Mouse (Mus musculus): ENCODE data around the gene Plaa. TPM values are rescaled to one million over a fixed set of nuclear protein-coding genes. Genes with fewer than 3 reads are reported as not detected.

Plaa gene
- polyA plus RNA-seq, 1 experiment from 2014 or later = 79.5 TPM

DNA sequence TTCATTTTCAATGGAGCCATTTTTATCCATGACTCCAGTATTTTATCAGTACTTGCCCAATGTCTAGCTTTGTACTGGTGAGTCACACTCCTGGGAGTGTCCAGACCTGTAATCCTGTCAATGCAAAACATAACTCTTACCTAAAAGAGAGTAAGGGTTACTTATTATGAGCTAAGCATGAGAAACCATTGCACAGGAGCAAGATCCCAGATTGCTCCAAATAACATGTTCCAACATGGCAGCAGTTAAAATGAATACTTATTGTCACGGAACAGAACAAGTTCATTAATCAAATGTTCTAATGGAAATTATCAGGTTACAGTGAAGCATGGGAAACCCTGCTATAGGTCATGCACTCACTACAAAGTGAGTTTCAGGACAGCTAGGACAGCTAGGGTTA is 42.7 kb downstream of the Plaa start:
- DNase-seq (no peak), ATAC-seq (ENCODE audit: low FRiP score, low TSS enrichment) (no peak)

DNA sequence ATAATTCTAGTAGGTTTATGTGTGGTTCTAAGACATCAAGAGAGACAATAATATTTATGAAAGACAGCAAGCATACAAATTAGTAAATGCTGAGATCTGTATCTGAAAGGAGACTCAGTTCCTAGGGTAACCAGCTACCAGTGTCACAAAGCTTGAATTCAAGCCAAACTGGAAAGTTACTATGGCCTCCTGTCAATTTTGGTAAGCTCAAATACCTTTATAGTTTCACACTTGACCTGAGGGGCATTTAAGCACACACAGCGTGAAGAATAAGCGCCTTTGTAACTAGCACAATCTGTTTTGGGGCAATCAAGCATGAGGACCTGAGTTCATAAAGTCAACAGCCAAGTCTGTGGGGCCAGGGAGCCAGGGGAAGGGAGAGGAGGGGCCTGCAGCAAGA is 43.8 kb downstream of the Plaa start:
- Histone ChIP-seq H3K4me3 (replicated peaks; ENCODE audit: low read depth, low read length) (no peak overlapping the region), H3K9me3 (ENCODE audit: control insufficient read depth, low read length) (no peaks in the 10 kb centered on the region), H3K36me3 (ENCODE audit: control insufficient read depth, insufficient read depth, low read length) (no peaks in the 10 kb centered on the region), H3K4me1 (ENCODE audit: control insufficient read depth, insufficient read depth, low read length) (peaks cover 14% of the 10 kb centered on the region), H3K4me2 (ENCODE audit: low read length) (no peak overlapping the region), H3K9ac (replicated peaks; ENCODE audit: low read length) (no peak overlapping the region), H3K27ac (replicated peaks; ENCODE audit: low read depth, low read length) (no peak overlapping the region), H3K27me3 (ENCODE audit: control insufficient read depth, insufficient read depth, low read length) (no peaks in the 10 kb centered on the region)
- 38% methylated on average over 2 of the region's 2 CpGs for WGBS
- DNase-seq (no peak), ATAC-seq (ENCODE audit: low FRiP score, low TSS enrichment) (no peak)

More for the DNA sequence above, 42.7 kb downstream of the Plaa start:
- H3K9ac ChIP-seq (replicated peaks; ENCODE audit: low read length) = no peak overlapping the region
- no peak overlapping the region for H3K4me2 ChIP-seq (ENCODE audit: low read length)
- H3K27me3 ChIP-seq (ENCODE audit: control insufficient read depth, insufficient read depth, low read length) = no peaks in the 10 kb centered on the region
- 94% methylated on average over 1 of the region's 1 CpGs for WGBS
- H3K4me1 ChIP-seq (ENCODE audit: control insufficient read depth, insufficient read depth, low read length) = peaks cover 5% of the 10 kb centered on the region
- H3K36me3 ChIP-seq (ENCODE audit: control insufficient read depth, insufficient read depth, low read length) = peaks cover under 1% of the 10 kb centered on the region; the same call in 1 of the 2 replicates
- no peak overlapping the region for H3K4me3 ChIP-seq (replicated peaks; ENCODE audit: low read depth, low read length)
- no peak overlapping the region for H3K27ac ChIP-seq (replicated peaks; ENCODE audit: low read depth, low read length)
- H3K9me3 ChIP-seq (ENCODE audit: control insufficient read depth, low read length) = no peaks in the 10 kb centered on the region

DNA sequence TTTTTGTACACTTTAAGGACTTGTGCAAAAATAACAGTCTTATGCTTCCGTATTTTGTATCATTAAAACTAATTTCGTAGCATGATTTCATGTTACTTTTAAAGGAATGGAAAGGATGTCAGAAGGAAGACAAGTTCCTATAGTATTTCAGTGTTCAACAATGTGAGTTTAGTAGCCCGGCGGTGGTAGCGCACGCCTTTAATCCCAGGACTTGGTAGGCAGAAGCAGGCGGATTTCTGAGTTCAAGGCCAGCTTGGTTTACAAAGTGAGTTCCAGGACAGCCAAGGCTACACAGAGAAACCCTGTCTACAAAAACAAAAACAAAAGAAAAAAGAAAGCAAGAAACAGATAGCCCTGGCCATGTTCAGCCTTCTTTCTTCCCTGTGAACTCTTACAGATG is 45.9 kb downstream of the Plaa start:
- DNase-seq (no peak), ATAC-seq (ENCODE audit: low FRiP score, low TSS enrichment) (no peak)
- Histone ChIP-seq H3K36me3 (ENCODE audit: control insufficient read depth, insufficient read depth, low read length) (no peaks in the 10 kb centered on the region), H3K4me1 (ENCODE audit: control insufficient read depth, insufficient read depth, low read length) (peaks cover 14% of the 10 kb centered on the region), H3K9me3 (ENCODE audit: control insufficient read depth, low read length) (no peaks in the 10 kb centered on the region), H3K4me3 (replicated peaks; ENCODE audit: low read depth, low read length) (peak overlapping the region; percentile 88), H3K4me2 (ENCODE audit: low read length) (peak overlapping the region; percentile 55), H3K27ac (replicated peaks; ENCODE audit: low read depth, low read length) (no peak overlapping the region), H3K9ac (replicated peaks; ENCODE audit: low read length) (no peak overlapping the region), H3K27me3 (ENCODE audit: control insufficient read depth, insufficient read depth, low read length) (no peaks in the 10 kb centered on the region)
- WGBS = 74% methylated on average over 7 of the region's 7 CpGs

DNA sequence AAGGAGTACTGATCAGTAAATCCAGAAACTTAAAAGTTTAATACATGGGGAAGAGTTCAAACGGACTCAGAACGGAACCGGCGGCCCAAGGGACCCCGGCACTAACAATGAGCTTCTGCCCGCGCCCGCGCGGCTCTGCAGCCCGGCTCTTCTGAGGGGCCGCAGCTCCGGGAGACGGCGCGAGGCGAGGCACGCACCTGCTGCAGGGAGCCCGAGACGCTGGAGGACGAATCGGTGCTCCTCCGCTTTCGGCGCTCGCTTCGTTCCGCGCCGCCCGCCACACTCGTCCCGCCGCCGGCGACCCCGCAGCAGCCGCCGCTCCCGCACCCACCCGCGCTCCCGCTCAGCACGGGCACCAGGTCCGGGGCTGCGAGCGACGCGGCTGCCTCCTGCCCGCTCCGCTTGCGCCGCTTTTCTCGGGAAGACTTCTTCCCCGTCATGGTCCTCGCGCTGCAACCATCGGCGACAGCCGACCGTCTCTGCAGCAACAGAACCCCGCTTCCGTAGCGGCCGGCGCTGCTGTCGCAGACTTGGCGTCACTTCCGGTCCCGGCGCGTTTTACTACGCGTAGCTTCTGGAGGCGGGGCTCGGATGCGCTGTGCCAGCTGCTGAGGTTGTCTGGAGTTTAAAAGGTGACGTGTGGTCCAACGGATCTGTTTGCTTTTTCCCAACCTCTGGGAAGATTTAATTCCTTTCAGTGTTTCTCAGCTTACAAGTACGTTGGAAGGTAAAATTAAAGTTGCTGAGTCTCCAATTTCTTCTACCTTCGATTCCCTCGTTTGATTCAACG is 46.6 kb downstream of the Plaa start, which contains the start of the genes Gm10306 and Caap1:
TSS of gene Gm10306 (plus strand) at position 282 of the 790 bp plus-strand sequence.
TSS of gene Caap1 (minus strand) at position 532 of the 790 bp plus-strand sequence.
- 1% methylated on average over 80 of the region's 83 CpGs for WGBS
- H3K9ac ChIP-seq (replicated peaks; ENCODE audit: low read length) = peak within 1 kb of the TSS; percentile 79
- DNase-seq (peak; percentile 98), ATAC-seq (ENCODE audit: low FRiP score, low TSS enrichment) (peak; percentile 98)
- H3K4me2 ChIP-seq (ENCODE audit: low read length) = peak within 1 kb of the TSS; percentile 55
- H3K27me3 ChIP-seq (ENCODE audit: control insufficient read depth, insufficient read depth, low read length) = no peaks in the 10 kb centered on the region
- peaks cover 14% of the 10 kb centered on the region for H3K4me1 ChIP-seq (ENCODE audit: control insufficient read depth, insufficient read depth, low read length)
- no peaks in the 10 kb centered on the region for H3K36me3 ChIP-seq (ENCODE audit: control insufficient read depth, insufficient read depth, low read length)
- no peaks in the 10 kb centered on the region for H3K9me3 ChIP-seq (ENCODE audit: control insufficient read depth, low read length)
- H3K27ac ChIP-seq (replicated peaks; ENCODE audit: low read depth, low read length) = peak within 1 kb of the TSS; percentile 87
- peak within 1 kb of the TSS; percentile 88 for H3K4me3 ChIP-seq (replicated peaks; ENCODE audit: low read depth, low read length)

DNA sequence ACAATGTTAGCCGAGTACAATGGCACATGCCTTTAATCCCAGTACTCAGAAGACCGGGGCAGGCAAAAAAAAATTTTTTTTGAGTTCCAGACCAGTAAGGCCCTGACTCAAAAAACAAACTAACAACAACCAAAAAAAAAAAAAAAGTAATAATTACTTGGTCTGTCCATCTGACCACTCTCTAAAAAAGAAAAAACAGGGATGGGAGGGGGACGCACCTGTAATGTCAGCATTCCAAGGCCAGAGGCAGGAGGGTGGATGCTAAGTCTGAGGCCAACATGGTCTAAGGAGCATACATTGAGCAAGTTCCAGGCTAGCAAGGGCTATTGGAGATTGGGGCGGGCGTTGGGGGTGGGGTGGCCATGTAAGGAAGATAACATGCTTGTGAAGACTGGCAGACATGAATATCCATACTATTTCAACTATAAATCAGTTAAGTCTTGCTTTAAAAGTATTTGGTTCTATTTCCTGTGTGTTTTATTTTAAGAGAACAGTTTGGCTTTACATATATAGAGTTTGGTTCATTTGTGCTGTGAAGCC is 48.0 kb downstream of the Plaa start:
- Histone ChIP-seq H3K4me3 (replicated peaks; ENCODE audit: low read depth, low read length) (no peak overlapping the region), H3K9me3 (ENCODE audit: control insufficient read depth, low read length) (no peaks in the 10 kb centered on the region), H3K9ac (replicated peaks; ENCODE audit: low read length) (no peak overlapping the region), H3K36me3 (ENCODE audit: control insufficient read depth, insufficient read depth, low read length) (no peaks in the 10 kb centered on the region), H3K4me1 (ENCODE audit: control insufficient read depth, insufficient read depth, low read length) (peaks cover 14% of the 10 kb centered on the region), H3K27me3 (ENCODE audit: control insufficient read depth, insufficient read depth, low read length) (no peaks in the 10 kb centered on the region), H3K4me2 (ENCODE audit: low read length) (peak overlapping the region; percentile 55), H3K27ac (replicated peaks; ENCODE audit: low read depth, low read length) (no peak overlapping the region)
- ATAC-seq (ENCODE audit: low FRiP score, low TSS enrichment) = no peak
- DNase-seq = no peak
- WGBS = 94% methylated on average over 5 of the region's 5 CpGs

DNA sequence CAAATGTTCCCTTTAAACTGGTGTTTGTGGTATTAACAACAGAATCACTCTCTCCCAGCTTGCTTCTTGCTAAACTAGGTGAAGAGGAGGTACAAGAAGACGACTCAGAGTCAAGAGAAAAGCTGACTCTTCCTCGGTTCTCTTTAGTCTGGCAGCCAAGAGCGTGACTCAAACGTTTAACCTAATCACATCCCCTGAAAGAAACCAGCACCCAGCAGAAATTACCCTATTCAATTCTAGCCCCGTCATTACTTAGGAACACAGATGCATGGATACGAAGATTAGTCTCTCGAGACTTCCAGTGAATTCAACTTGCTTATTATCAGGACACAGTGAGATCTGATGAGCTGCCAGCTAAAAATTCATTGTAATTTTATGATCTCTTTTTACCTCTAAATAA is 58.7 kb downstream of the Plaa start:
- 62% methylated on average over 7 of the region's 7 CpGs for WGBS
- Histone ChIP-seq H3K4me2 (ENCODE audit: low read length) (no peak overlapping the region), H3K27me3 (ENCODE audit: control insufficient read depth, insufficient read depth, low read length) (no peaks in the 10 kb centered on the region), H3K36me3 (ENCODE audit: control insufficient read depth, insufficient read depth, low read length) (peaks cover 47% of the 10 kb centered on the region), H3K9ac (replicated peaks; ENCODE audit: low read length) (no peak overlapping the region), H3K4me1 (ENCODE audit: control insufficient read depth, insufficient read depth, low read length) (no peaks in the 10 kb centered on the region), H3K4me3 (replicated peaks; ENCODE audit: low read depth, low read length) (no peak overlapping the region), H3K27ac (replicated peaks; ENCODE audit: low read depth, low read length) (no peak overlapping the region), H3K9me3 (ENCODE audit: control insufficient read depth, low read length) (no peaks in the 10 kb centered on the region)
- ATAC-seq (ENCODE audit: low FRiP score, low TSS enrichment) (no peak), DNase-seq (no peak)

DNA sequence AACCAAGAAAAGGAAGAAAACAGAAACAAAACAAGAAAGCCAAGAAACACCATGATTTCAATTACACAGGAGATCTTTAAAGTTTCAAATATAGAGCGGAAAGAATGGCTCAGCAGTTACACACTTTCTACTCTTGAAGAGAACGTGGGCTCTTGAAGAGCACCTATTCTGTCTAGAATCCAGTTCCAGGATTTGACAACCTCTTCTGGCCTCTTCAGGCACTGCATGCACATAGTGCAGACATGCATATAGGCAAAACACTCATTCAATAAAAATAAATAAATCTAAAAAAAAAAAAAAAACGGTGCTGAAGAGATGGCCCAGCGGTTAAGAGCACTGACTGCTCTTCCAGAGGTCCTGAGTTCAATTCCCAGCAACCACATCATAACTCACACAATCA is 60.0 kb downstream of the Plaa start:
- H3K4me3 ChIP-seq (replicated peaks; ENCODE audit: low read depth, low read length) = no peak overlapping the region
- H3K36me3 ChIP-seq (ENCODE audit: control insufficient read depth, insufficient read depth, low read length) = peaks cover 55% of the 10 kb centered on the region
- H3K27ac ChIP-seq (replicated peaks; ENCODE audit: low read depth, low read length) = no peak overlapping the region
- H3K4me1 ChIP-seq (ENCODE audit: control insufficient read depth, insufficient read depth, low read length) = no peaks in the 10 kb centered on the region
- WGBS = 95% methylated on average over 4 of the region's 4 CpGs
- ATAC-seq (ENCODE audit: low FRiP score, low TSS enrichment) = no peak
- DNase-seq = no peak
- no peak overlapping the region for H3K4me2 ChIP-seq (ENCODE audit: low read length)
- no peak overlapping the region for H3K9ac ChIP-seq (replicated peaks; ENCODE audit: low read length)
- H3K9me3 ChIP-seq (ENCODE audit: control insufficient read depth, low read length) = no peaks in the 10 kb centered on the region
- no peaks in the 10 kb centered on the region for H3K27me3 ChIP-seq (ENCODE audit: control insufficient read depth, insufficient read depth, low read length)

DNA sequence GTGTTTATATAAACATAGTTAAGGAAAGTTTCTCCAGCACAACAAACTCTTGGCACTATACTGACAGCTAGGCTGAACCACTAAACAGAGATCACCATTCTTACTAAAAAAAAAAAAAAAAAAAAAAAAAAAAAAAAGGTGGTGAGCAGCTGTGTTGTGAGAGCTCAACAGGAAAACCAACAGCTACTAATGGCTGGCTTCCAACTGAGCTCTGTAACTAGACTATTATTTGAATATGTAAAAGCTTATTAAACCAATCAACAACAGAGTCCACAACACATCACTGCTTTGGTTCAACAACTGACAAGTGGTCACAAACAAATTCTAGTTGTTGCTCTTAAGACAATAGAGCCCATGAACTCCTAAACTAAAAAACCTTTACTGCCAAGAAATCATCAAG is 69.8 kb downstream of the Plaa start:
- no peak for ATAC-seq (ENCODE audit: low FRiP score, low TSS enrichment)

DNA sequence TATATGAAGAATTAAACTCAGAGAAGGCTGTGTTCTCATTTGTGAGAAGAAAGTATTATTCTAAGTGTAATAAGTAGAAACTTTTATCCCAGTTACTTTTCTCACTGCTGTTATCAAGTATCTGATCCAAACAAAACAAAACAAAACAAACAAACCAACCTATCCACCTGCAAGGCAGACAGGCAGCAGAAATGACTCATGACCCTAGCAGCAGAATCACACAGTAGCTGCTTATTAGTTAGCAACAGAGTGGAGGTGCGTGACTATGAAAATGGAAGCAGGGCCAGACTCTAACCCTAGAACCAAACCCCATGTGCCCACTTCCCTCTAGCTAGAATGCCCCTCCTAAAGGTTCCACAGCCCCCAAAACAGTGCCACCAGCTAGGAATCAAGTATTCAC is 73.6 kb downstream of the Plaa start:
- Histone ChIP-seq H3K9ac (replicated peaks; ENCODE audit: low read length) (no peak overlapping the region), H3K27ac (replicated peaks; ENCODE audit: low read depth, low read length) (no peak overlapping the region), H3K4me2 (ENCODE audit: low read length) (no peak overlapping the region), H3K36me3 (ENCODE audit: control insufficient read depth, insufficient read depth, low read length) (no peaks in the 10 kb centered on the region), H3K27me3 (ENCODE audit: control insufficient read depth, insufficient read depth, low read length) (no peaks in the 10 kb centered on the region), H3K4me1 (ENCODE audit: control insufficient read depth, insufficient read depth, low read length) (no peaks in the 10 kb centered on the region), H3K4me3 (replicated peaks; ENCODE audit: low read depth, low read length) (no peak overlapping the region), H3K9me3 (ENCODE audit: control insufficient read depth, low read length) (no peaks in the 10 kb centered on the region)
- DNase-seq = no peak
- 100% methylated on average over 1 of the region's 1 CpGs for WGBS
- ATAC-seq (ENCODE audit: low FRiP score, low TSS enrichment) = no peak

More for the DNA sequence above, 69.8 kb downstream of the Plaa start:
- Histone ChIP-seq H3K4me2 (ENCODE audit: low read length) (no peak overlapping the region), H3K9ac (replicated peaks; ENCODE audit: low read length) (no peak overlapping the region), H3K27ac (replicated peaks; ENCODE audit: low read depth, low read length) (no peak overlapping the region), H3K4me3 (replicated peaks; ENCODE audit: low read depth, low read length) (no peak overlapping the region), H3K27me3 (ENCODE audit: control insufficient read depth, insufficient read depth, low read length) (no peaks in the 10 kb centered on the region), H3K4me1 (ENCODE audit: control insufficient read depth, insufficient read depth, low read length) (no peaks in the 10 kb centered on the region), H3K36me3 (ENCODE audit: control insufficient read depth, insufficient read depth, low read length) (peaks cover 12% of the 10 kb centered on the region; the same call in 1 of the 2 replicates), H3K9me3 (ENCODE audit: control insufficient read depth, low read length) (no peaks in the 10 kb centered on the region)
- DNase-seq = no peak

Measured in midbrain, embryonic 14.5 days (tissue).